Mouse (Mus musculus) liver, embryonic 12.5 days (tissue): ENCODE results near the gene Srp54c. TPM values are rescaled to one million over a fixed set of nuclear protein-coding genes. Genes with fewer than 3 reads are reported as not detected.

Experiments used
- polyA plus RNA-seq: library from polyadenylated mRNA; unstranded; fragments of >200 nt; fragmentation: Nextera tagmentation; extraction: Ambion mirVana; gene quantifications from 2 replicates; pipeline ENCODE4 v1.2.1, GENCODE M21; 2016

The Srp54c gene
- polyA plus RNA-seq, 1 experiment from 2014 or later, result 49.3 TPM

Other genes starting within 250 kb of the Srp54c start
- 0.49 TPM in 1 of 2 replicates, not detected in the other for gene Gm20403, start 243.6 kb upstream of the Srp54c start, polyA plus RNA-seq
- gene Baz1a, start 215.8 kb upstream of the Srp54c start, polyA plus RNA-seq, result 47.6 and 54.4 TPM in 2 replicates
- 31.5 and 33.0 TPM in 2 replicates for gene 2700097O09Rik, start 150.1 kb upstream of the Srp54c start, polyA plus RNA-seq
- 105 and 106 TPM in 2 replicates for gene Srp54a, start 149.9 kb upstream of the Srp54c start, polyA plus RNA-seq
- gene Fam177a, start 105.7 kb upstream of the Srp54c start, polyA plus RNA-seq, result 11.8 and 14.4 TPM in 2 replicates
- gene Srp54b, start 75.1 kb upstream of the Srp54c start, polyA plus RNA-seq, result 35.8 and 40.3 TPM in 2 replicates
- 2.1 TPM in 1 of 2 replicates, not detected in the other for gene 1700047I17Rik2, start 30.6 kb upstream of the Srp54c start, polyA plus RNA-seq
- 12.4 and 13.4 TPM in 2 replicates for gene 1110008L16Rik, start 69.4 kb downstream of the Srp54c start, polyA plus RNA-seq
- 10.3 and 11.8 TPM in 2 replicates for gene Ppp2r3c, start 72.8 kb downstream of the Srp54c start, polyA plus RNA-seq
- 282 and 290 TPM in 2 replicates for gene Psma6, start 154.1 kb downstream of the Srp54c start, polyA plus RNA-seq